Mouse (Mus musculus): ENCODE measurements around the gene Ctnna3.
"Not testable (repeated sequence)": the region's sequence is repeated elsewhere in the genome, so short reads cannot be mapped to it uniquely, and the experiment has no call there.

The Ctnna3 gene

GRCm38 (mm10) chr10:64489471-64489870 lies 1059.6 kb downstream of the Ctnna3 start:
- DNase-seq (ENCODE audit: low read depth, low spot score), result no peak

GRCm38 (mm10) chr10:64543647-64544046 lies 1113.7 kb downstream of the Ctnna3 start:
- no peak for DNase-seq (ENCODE audit: low read depth, low spot score)

GRCm38 (mm10) chr10:64544389-64544788 lies 1114.5 kb downstream of the Ctnna3 start:
- no peak for DNase-seq (ENCODE audit: low read depth, low spot score)

- DNase-seq (ENCODE audit: low read depth, low spot score), result no peak
Measured at GRCm38 (mm10) chr10:64571311-64571710, 1141.4 kb downstream of the Ctnna3 start.

GRCm38 (mm10) chr10:64588116-64588515 lies 1158.2 kb downstream of the Ctnna3 start:
- DNase-seq (ENCODE audit: low read depth, low spot score), result no peak

- no peak for DNase-seq (ENCODE audit: low read depth, low spot score)
Measured at GRCm38 (mm10) chr10:64636760-64637159, 1206.9 kb downstream of the Ctnna3 start.

- DNase-seq (ENCODE audit: low read depth, low spot score), result no peak
Measured at GRCm38 (mm10) chr10:64639061-64639460, 1209.2 kb downstream of the Ctnna3 start.

GRCm38 (mm10) chr10:64641093-64641492 lies 1211.2 kb downstream of the Ctnna3 start:
- no peak for DNase-seq (ENCODE audit: low read depth, low spot score)

GRCm38 (mm10) chr10:64641576-64641975 lies 1211.7 kb downstream of the Ctnna3 start:
- no peak for DNase-seq (ENCODE audit: low read depth, low spot score)

GRCm38 (mm10) chr10:64643976-64644375 lies 1214.1 kb downstream of the Ctnna3 start:
- DNase-seq (ENCODE audit: low read depth, low spot score), result no peak

- no peak for DNase-seq (ENCODE audit: low read depth, low spot score)
Measured at GRCm38 (mm10) chr10:64661190-64661589, 1231.3 kb downstream of the Ctnna3 start.

GRCm38 (mm10) chr10:64671469-64671868 lies 1241.6 kb downstream of the Ctnna3 start:
- DNase-seq (ENCODE audit: low read depth, low spot score), result no peak

- DNase-seq (ENCODE audit: low read depth, low spot score), result no peak
Measured at GRCm38 (mm10) chr10:64675796-64676195, 1245.9 kb downstream of the Ctnna3 start.

- DNase-seq (ENCODE audit: low read depth, low spot score), result no peak
Measured at GRCm38 (mm10) chr10:64710017-64710416, 1280.1 kb downstream of the Ctnna3 start.

- no peak for DNase-seq (ENCODE audit: low read depth, low spot score)
Measured at GRCm38 (mm10) chr10:64718036-64718435, 1288.1 kb downstream of the Ctnna3 start.

- DNase-seq (ENCODE audit: low read depth, low spot score), result no peak
Measured at GRCm38 (mm10) chr10:64735692-64736091, 1305.8 kb downstream of the Ctnna3 start.

- no peak for DNase-seq (ENCODE audit: low read depth, low spot score)
Measured at GRCm38 (mm10) chr10:64736616-64737015, 1306.7 kb downstream of the Ctnna3 start.

GRCm38 (mm10) chr10:64741721-64742120 lies 1311.8 kb downstream of the Ctnna3 start:
- not testable (repeated sequence) for DNase-seq (ENCODE audit: low read depth, low spot score)

- DNase-seq (ENCODE audit: low read depth, low spot score), result peak; percentile 67
Measured at GRCm38 (mm10) chr10:64744099-64744498, 1314.2 kb downstream of the Ctnna3 start.

- DNase-seq (ENCODE audit: low read depth, low spot score), result no peak
Measured at GRCm38 (mm10) chr10:64748651-64749050, 1318.8 kb downstream of the Ctnna3 start.

GRCm38 (mm10) chr10:64750791-64751190 lies 1320.9 kb downstream of the Ctnna3 start:
- DNase-seq (ENCODE audit: low read depth, low spot score), result no peak

- DNase-seq (ENCODE audit: low read depth, low spot score), result no peak
Measured at GRCm38 (mm10) chr10:64836315-64836714, 1406.4 kb downstream of the Ctnna3 start.

- DNase-seq (ENCODE audit: low read depth, low spot score), result peak; percentile 7
Measured at GRCm38 (mm10) chr10:64861439-64861838, 1431.5 kb downstream of the Ctnna3 start.

GRCm38 (mm10) chr10:64870888-64871287 lies 1441.0 kb downstream of the Ctnna3 start:
- no peak for DNase-seq (ENCODE audit: low read depth, low spot score)
